Mouse (Mus musculus): Measurements from ENCODE around the gene Hpca.

The Hpca gene

GRCm38 (mm10) chr4:129112231-129112630, 9.6 kb downstream of the Hpca start:
- intact Hi-C loops (cut with DNase I) = no loop called here

GRCm38 (mm10) chr4:129111350-129111749, 10.5 kb downstream of the Hpca start:
- intact Hi-C loops (cut with DNase I) = no loop called here

GRCm38 (mm10) chr4:129110804-129111203, 11.0 kb downstream of the Hpca start:
- intact Hi-C loops (cut with DNase I) = no loop called here

GRCm38 (mm10) chr4:129108624-129109023, 13.2 kb downstream of the Hpca start:
- intact Hi-C loops (cut with DNase I) = no loop called here

GRCm38 (mm10) chr4:129107348-129107899, 14.4 kb downstream of the Hpca start:
- intact Hi-C loops (cut with DNase I) = no loop called here

GRCm38 (mm10) chr4:129106073-129106472, 15.8 kb downstream of the Hpca start:
- intact Hi-C loops (cut with DNase I) = no loop called here

- intact Hi-C loops (cut with DNase I) = no loop called here
Measured at GRCm38 (mm10) chr4:129105356-129105755, 16.5 kb downstream of the Hpca start, which contains the start of gene Tmem54. Gene Tmem54 (plus strand): TSS chr4:129105548.

GRCm38 (mm10) chr4:129102133-129102829, 19.6 kb downstream of the Hpca start:
- intact Hi-C loops (cut with DNase I) = no loop called here

GRCm38 (mm10) chr4:129097006-129097405, 24.8 kb downstream of the Hpca start:
- intact Hi-C loops (cut with DNase I) = no loop called here

GRCm38 (mm10) chr4:129095276-129095675, 26.6 kb downstream of the Hpca start:
- intact Hi-C loops (cut with DNase I) = no loop called here

GRCm38 (mm10) chr4:129087850-129088249, 34.0 kb downstream of the Hpca start:
- intact Hi-C loops (cut with DNase I) = loop anchor here (5.0 kb wide), 1 partner anchor 181 kb away; no protein-coding TSS in a partner anchor

- intact Hi-C loops (cut with DNase I) = loop anchor here (1.0 to 5.0 kb wide), 2 partner anchors 115 to 179 kb away; no protein-coding TSS in a partner anchor
Measured at GRCm38 (mm10) chr4:129086078-129086477, 35.8 kb downstream of the Hpca start.

GRCm38 (mm10) chr4:129084896-129085295, 36.9 kb downstream of the Hpca start:
- intact Hi-C loops (cut with DNase I) = loop anchor here (5.0 kb wide), 1 partner anchor 178 kb away; no protein-coding TSS in a partner anchor

GRCm38 (mm10) chr4:129082379-129083115, 39.3 kb downstream of the Hpca start:
- intact Hi-C loops (cut with DNase I) = loop anchor here (1.0 kb wide), 1 partner anchor 111 kb away; no protein-coding TSS in a partner anchor

GRCm38 (mm10) chr4:129081939-129082338, 39.9 kb downstream of the Hpca start:
- intact Hi-C loops (cut with DNase I) = loop anchor here (1.0 kb wide), 1 partner anchor 111 kb away; no protein-coding TSS in a partner anchor

GRCm38 (mm10) chr4:129081512-129081911, 40.3 kb downstream of the Hpca start:
- intact Hi-C loops (cut with DNase I) = no loop called here

GRCm38 (mm10) chr4:129081041-129081440, 40.8 kb downstream of the Hpca start:
- intact Hi-C loops (cut with DNase I) = no loop called here

- intact Hi-C loops (cut with DNase I) = no loop called here
Measured at GRCm38 (mm10) chr4:129079126-129079525, 42.7 kb downstream of the Hpca start.

GRCm38 (mm10) chr4:129068848-129069247, 53.0 kb downstream of the Hpca start:
- intact Hi-C loops (cut with DNase I) = no loop called here

- intact Hi-C loops (cut with DNase I) = no loop called here
Measured at GRCm38 (mm10) chr4:129067638-129068415, 54.0 kb downstream of the Hpca start.

GRCm38 (mm10) chr4:129065688-129066236, 56.1 kb downstream of the Hpca start:
- intact Hi-C loops (cut with DNase I) = no loop called here
